Mouse (Mus musculus) MEL (cell line): Measurements from ENCODE around the gene Rragd. TPM values are rescaled to one million over a fixed set of nuclear protein-coding genes. Genes with fewer than 3 reads are reported as not detected.
"Not testable (repeated sequence)": the region's sequence is repeated elsewhere in the genome, so short reads cannot be mapped to it uniquely, and the experiment has no call there.

Experiments used
- DNase-seq: peaks from one replicate; pipeline ENCODE4 v3.0.0; 2011; ENCODE audit warnings: low read depth, low spot score
- H3K27ac ChIP-seq: 2 replicates; pipeline ENCODE4 v1.5.1; 2012; ENCODE audit warnings: low read depth, mild to moderate bottlenecking, control low read depth, low read length, moderate library complexity; ENCODE audit not compliant: control insufficient read depth
- H3K27me3 ChIP-seq, 2 experiments: fragments of 150-350 bp in 1 of 2; sonication (generic) in 1 of 2; 2 replicates each; pipeline ENCODE4 v1.6.1; 2012; ENCODE audit warnings: low read length in 2 of 2, mild to moderate bottlenecking in 2 of 2, improper control_type of control experiment in 1 of 2, moderate library complexity in 1 of 2; ENCODE audit not compliant: insufficient read depth in 2 of 2, control insufficient read depth in 1 of 2
- H3K36me3 ChIP-seq, 2 experiments: 2 replicates each; pipeline ENCODE4 v1.6.1; 2012 to 2014; ENCODE audit warnings: low read length in 2 of 2, improper control_type of control experiment in 1 of 2, inconsistent platforms in 1 of 2, mild to moderate bottlenecking in 1 of 2; ENCODE audit not compliant: insufficient read depth in 2 of 2, control insufficient read depth in 1 of 2
- H3K4me1 ChIP-seq, 2 experiments: fragments of 150-350 bp in 1 of 2; sonication (generic) in 1 of 2; 2 replicates each; pipeline ENCODE4 v1.6.1; 2012; ENCODE audit warnings: low read length in 2 of 2, improper control_type of control experiment in 1 of 2, mild to moderate bottlenecking in 1 of 2; ENCODE audit not compliant: insufficient read depth in 2 of 2, control insufficient read depth in 1 of 2
- H3K4me3 ChIP-seq, 2 experiments: fragments of 150-350 bp in 1 of 2; sonication (generic) in 1 of 2; 2 replicates each; pipeline ENCODE4 v1.5.1; 2012; ENCODE audit warnings: low read depth in 2 of 2, low read length in 2 of 2, mild to moderate bottlenecking in 2 of 2, moderate library complexity in 2 of 2, control low read depth in 1 of 2, improper control_type of control experiment in 1 of 2; ENCODE audit not compliant: control insufficient read depth in 1 of 2, insufficient read depth in 1 of 2
- H3K79me2 ChIP-seq: 2 replicates; pipeline ENCODE4 v1.6.1; 2012; ENCODE audit warnings: mild to moderate bottlenecking, low read length, moderate library complexity; ENCODE audit not compliant: control insufficient read depth, poor library complexity, insufficient read depth
- H3K9ac ChIP-seq: 2 replicates; pipeline ENCODE4 v1.6.1; 2012; ENCODE audit warnings: low read depth, mild to moderate bottlenecking, control low read depth, low read length, moderate library complexity; ENCODE audit not compliant: control insufficient read depth, poor library complexity, severe bottlenecking
- H3K9me3 ChIP-seq: fragments of 150-350 bp; sonication (generic); replicated peaks from 2 replicates; pipeline ENCODE4 v1.6.1; 2012; ENCODE audit warnings: mild to moderate bottlenecking, low read length, improper control_type of control experiment, moderate library complexity; ENCODE audit not compliant: insufficient read depth
- BHLHE40 ChIP-seq: IDR thresholded peaks from 2 replicates; pipeline ENCODE4 v1.6.1; 2012; ENCODE audit warnings: low read depth, mild to moderate bottlenecking, inconsistent platforms, low read length, improper control_type of control experiment, borderline replicate concordance
- ELF1 ChIP-seq: IDR thresholded peaks from 2 replicates; pipeline ENCODE4 v1.6.1; 2014; ENCODE audit warnings: low read depth, mild to moderate bottlenecking, inconsistent platforms, low read length, improper control_type of control experiment, moderate library complexity
- EP300 ChIP-seq, 2 experiments: IDR thresholded peaks; 2 replicates each; pipeline ENCODE4 v1.6.1; 2011; ENCODE audit warnings: improper control_type of control experiment in 2 of 2, low read length in 2 of 2, low read depth in 1 of 2, mild to moderate bottlenecking in 1 of 2
- ETS1 ChIP-seq: IDR thresholded peaks from 2 replicates; pipeline ENCODE4 v1.6.1; 2012; ENCODE audit warnings: low read depth, mild to moderate bottlenecking, inconsistent platforms, low read length, improper control_type of control experiment, moderate library complexity
- GATA1 ChIP-seq: IDR thresholded peaks from 2 replicates; pipeline ENCODE4 v1.6.1; 2011; ENCODE audit warnings: low read depth, low read length, improper control_type of control experiment
- KAT2A ChIP-seq: conservative IDR thresholded peaks from 2 replicates; pipeline ENCODE4 v1.6.1; 2012; ENCODE audit warnings: low read depth, low read length, improper control_type of control experiment, inconsistent platforms
- MAFK ChIP-seq: IDR thresholded peaks from 2 replicates; pipeline ENCODE4 v1.6.1; 2011; ENCODE audit warnings: low read depth, mild to moderate bottlenecking, low read length, improper control_type of control experiment, borderline replicate concordance
- MYB ChIP-seq: IDR thresholded peaks from 2 replicates; pipeline ENCODE4 v1.6.1; 2011; ENCODE audit warnings: mild to moderate bottlenecking, low read depth, low read length, improper control_type of control experiment
- MYC ChIP-seq: IDR thresholded peaks from 2 replicates; pipeline ENCODE4 v1.6.1; 2011; ENCODE audit warnings: low read depth, mild to moderate bottlenecking, low read length, improper control_type of control experiment, moderate library complexity
- NELFE ChIP-seq: IDR thresholded peaks from 2 replicates; pipeline ENCODE4 v1.6.1; 2011; ENCODE audit warnings: low read depth, low read length, improper control_type of control experiment
- RCOR1 ChIP-seq: IDR thresholded peaks from 2 replicates; pipeline ENCODE4 v1.6.1; 2012; ENCODE audit warnings: low read depth, mild to moderate bottlenecking, inconsistent platforms, low read length, improper control_type of control experiment
- SIN3A ChIP-seq: IDR thresholded peaks from 2 replicates; pipeline ENCODE4 v1.6.1; 2012; ENCODE audit warnings: low read length, improper control_type of control experiment, inconsistent platforms
- SMC3 ChIP-seq: IDR thresholded peaks from 2 replicates; pipeline ENCODE4 v1.6.1; 2011; ENCODE audit warnings: low read depth, low read length, improper control_type of control experiment
- TAL1 ChIP-seq: IDR thresholded peaks from 2 replicates; pipeline ENCODE4 v1.6.1; 2012; ENCODE audit warnings: mild to moderate bottlenecking, inconsistent platforms, low read length, moderate library complexity, mixed read lengths
- TBP ChIP-seq: IDR thresholded peaks from 2 replicates; pipeline ENCODE4 v1.8.0; 2011; ENCODE audit warnings: low read depth, low read length, improper control_type of control experiment
- UBTF ChIP-seq: IDR thresholded peaks from 2 replicates; pipeline ENCODE4 v1.6.1; 2012; ENCODE audit warnings: low read depth, mild to moderate bottlenecking, inconsistent platforms, low read length, improper control_type of control experiment, moderate library complexity, borderline replicate concordance; ENCODE audit not compliant: insufficient read depth
- USF1 ChIP-seq: IDR thresholded peaks from 2 replicates; pipeline ENCODE4 v1.6.1; 2014; ENCODE audit warnings: low read depth, mild to moderate bottlenecking, inconsistent platforms, low read length, improper control_type of control experiment, moderate library complexity
- ZKSCAN1 ChIP-seq: IDR thresholded peaks from 2 replicates; pipeline ENCODE4 v1.6.1; 2012; ENCODE audit warnings: low read depth, mild to moderate bottlenecking, inconsistent platforms, low read length, improper control_type of control experiment, moderate library complexity
- ZNF384 ChIP-seq: IDR thresholded peaks from 2 replicates; pipeline ENCODE4 v1.6.1; 2012; ENCODE audit warnings: low read depth, mild to moderate bottlenecking, inconsistent platforms, low read length, improper control_type of control experiment
- polyA plus RNA-seq, 2 experiments: library from polyadenylated mRNA; stranded (reverse) in 1 of 2; unstranded in 1 of 2; fragments of >175 nt in 1 of 2; fragments of >200 nt in 1 of 2; gene quantifications; 2 replicates each; pipeline versions ENCODE4 v1.2.1 to v1.2.4; 2012; ENCODE audit warnings: low replicate concordance in 2 of 2, low read depth in 1 of 2; ENCODE audit not compliant: insufficient read length in 2 of 2, insufficient read depth in 1 of 2, missing spikeins in 1 of 2
- total RNA-seq: library from RNA; depleted of rRNA; stranded (reverse); fragments of 300-350 nt; gene quantifications from 2 replicates; pipeline ENCODE4 v1.2.3, GENCODE M21; 2012

Gene Rragd
- total and polyA plus RNA-seq, 3 experiments: not detected

DNA sequence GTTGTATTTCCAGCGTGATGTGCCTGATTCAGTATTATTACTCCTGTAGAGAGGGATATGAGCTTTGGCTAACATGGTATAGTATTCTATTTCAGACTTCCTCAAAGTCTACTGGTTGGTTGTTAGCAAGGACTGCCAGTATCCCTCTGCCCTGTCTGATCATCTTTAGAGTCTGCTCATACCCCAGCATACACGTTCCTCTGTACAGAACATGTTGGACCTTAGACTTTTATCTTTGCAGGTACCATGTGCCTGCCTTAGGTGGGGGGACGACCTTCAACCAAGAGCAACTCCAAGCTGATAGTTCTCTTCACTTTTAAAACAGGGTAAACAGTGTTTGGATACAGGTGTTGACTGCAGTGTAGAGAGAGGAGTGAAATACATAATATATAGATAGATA lies 19.2 kb downstream of the Rragd start:
- no peaks in the 10 kb centered on the region for H3K79me2 ChIP-seq
- H3K9me3 ChIP-seq: no peaks in the 10 kb centered on the region
- no peak overlapping the region for H3K4me3 ChIP-seq
- TF ChIP-seq MYB (no peak), MYC (no peak), EP300 (IDR thresholded peaks at IDR 0.05; ENCODE audit: low read depth in 1 of 2, low read length in 2 of 2) (no peak), ELF1 (no peak), UBTF (no peak), GATA1 (no peak), MAFK (no peak), ZKSCAN1 (no peak), BHLHE40 (no peak), RCOR1 (no peak), ZNF384 (no peak), SIN3A (no peak), TAL1 (no peak), USF1 (no peak), SMC3 (no peak), ETS1 (no peak), NELFE (no peak), KAT2A (no peak)
- H3K4me1 ChIP-seq: no peaks in the 10 kb centered on the region
- no peak overlapping the region for H3K27ac ChIP-seq
- H3K9ac ChIP-seq: no peak overlapping the region
- peaks cover 0 to 3% of the 10 kb centered on the region in 2 experiments; a peak in 1 of 4 replicates for H3K36me3 ChIP-seq
- no peak for DNase-seq
- H3K27me3 ChIP-seq: no peaks in the 10 kb centered on the region; a peak in 1 of 4 replicates

DNA sequence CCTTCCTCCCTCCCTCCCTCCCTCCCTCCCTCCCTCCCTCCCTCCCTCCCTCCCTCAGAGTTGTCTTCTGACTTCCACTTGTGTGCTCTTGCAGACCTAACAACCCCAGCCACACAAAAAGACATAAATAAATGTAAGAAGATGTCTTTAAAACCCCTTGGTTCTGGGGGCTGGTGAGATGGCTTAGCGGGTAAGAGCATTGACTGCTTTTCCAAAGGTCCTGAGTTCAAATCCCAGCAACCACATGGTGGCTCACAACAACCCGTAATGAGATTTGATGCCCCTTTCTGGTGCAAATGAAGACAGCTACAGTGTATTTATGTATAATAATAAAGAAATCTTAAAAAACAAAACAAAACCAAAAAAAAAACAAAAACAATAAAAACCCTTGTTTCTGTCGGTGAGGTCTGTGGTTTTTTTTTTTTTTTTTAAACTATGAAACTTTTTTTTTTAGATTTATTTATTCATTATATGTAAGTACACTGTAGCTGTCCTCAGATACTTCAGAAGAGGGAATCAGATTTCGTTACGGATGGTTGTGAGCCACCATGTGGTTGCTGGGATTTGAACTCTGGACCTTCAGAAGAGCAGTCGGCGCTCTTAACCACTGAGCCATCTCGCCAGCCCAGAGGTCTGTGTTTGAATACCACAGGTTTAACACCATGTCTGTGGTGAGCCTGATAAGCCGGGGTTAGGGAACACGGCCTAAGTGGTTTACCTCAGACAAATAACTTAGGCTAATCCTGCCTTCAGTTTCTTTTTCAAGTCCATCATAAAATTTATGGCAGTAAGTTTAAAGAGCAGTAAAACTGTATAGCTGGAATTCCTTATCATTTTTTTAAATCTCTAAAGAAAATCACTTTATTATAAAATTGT lies 23.0 kb downstream of the Rragd start:
- not testable (repeated sequence) for H3K79me2 ChIP-seq, H3K9me3 ChIP-seq, H3K4me1 ChIP-seq, H3K27ac ChIP-seq, H3K9ac ChIP-seq, H3K27me3 ChIP-seq, H3K36me3 ChIP-seq
- peak; percentile 61 for TF ChIP-seq GATA1
- peak; percentile 55 for TF ChIP-seq TAL1
- TF ChIP-seq ZNF384: peak; percentile 75
- TF ChIP-seq TBP: peak; percentile 98
- 0 out of 2 replicates have a peak, but pooled peaks have one; percentile 16 for TF ChIP-seq ETS1
- peak; percentile 80; the same call in 1 of the 2 replicates for TF ChIP-seq MAFK
- peak; percentile 35; the same call in 1 of the 2 replicates for TF ChIP-seq RCOR1
- peak; percentile 89 for DNase-seq
- peak overlapping the region; percentile 16 to 63 for H3K4me3 ChIP-seq
